7 mouse cellular contexts compared by ENCODE assay signal in genomic region chr1:22533146-22534096, GRCm38 (mm10).
DNase-seq lines count a peak whose midpoint lies in the region; ATAC-seq and TF ChIP-seq lines count a peak whose summit lies in the region.

No protein-coding gene starts in this region.

- WGBS in midbrain, postnatal 0 days = under 1% methylated on average over 101 of the region's 112 CpGs

- peak; percentile 31 for TF ChIP-seq CTCF in midbrain, postnatal 0 days (IDR thresholded peaks at IDR 0.05)

- ATAC-seq in midbrain, postnatal 0 days (ENCODE audit: low FRiP score) = peak; percentile 86

- H3K9me3 ChIP-seq in midbrain, postnatal 0 days (ENCODE audit: low read length) = no peaks in the 10 kb centered on the region

- no peaks in the 10 kb centered on the region for H3K27me3 ChIP-seq in midbrain, postnatal 0 days (ENCODE audit: insufficient read depth, low read length)

- intact Hi-C loops in left cerebral cortex, postnatal 36 days (cut with DNase I) = no loop called here

- H3K4me3 ChIP-seq in midbrain, postnatal 0 days (ENCODE audit: low read depth, low read length) = peak overlapping the region; percentile 77

- peak overlapping the region; percentile 70 for H3K9ac ChIP-seq in midbrain, postnatal 0 days (replicated peaks; ENCODE audit: low read length, poor library complexity, severe bottlenecking)

- peak overlapping the region; percentile 83 for H3K4me2 ChIP-seq in midbrain, postnatal 0 days (ENCODE audit: low read depth, low read length, poor library complexity, severe bottlenecking)

- peak; percentile 4 for DNase-seq in ovary, postnatal 14 days (ENCODE audit: low spot score)
- no peak for DNase-seq in ovary, postnatal 10 days (ENCODE audit: low spot score)
- peak; percentile 31 to 48 for DNase-seq in cerebellum, postnatal 4 days (ENCODE audit: low spot score in 2 of 2)
- DNase-seq in frontal cortex, postnatal 36 days (ENCODE audit: low spot score in 2 of 2) = peak; percentile 44 to 51
- peak; percentile 60 to 73 for DNase-seq in left cerebral cortex, postnatal 36 days (ENCODE audit: low spot score in 2 of 2)
- DNase-seq in midbrain, postnatal 0 days (ENCODE audit: low spot score) = peak; percentile 53
- no peak for DNase-seq in spleen, postnatal 36 days (ENCODE audit: low spot score in 2 of 2)

- H3K36me3 ChIP-seq in midbrain, postnatal 0 days (ENCODE audit: insufficient read depth, low read length) = no peaks in the 10 kb centered on the region

- H3K4me1 ChIP-seq in midbrain, postnatal 0 days (ENCODE audit: insufficient read depth, low read length) = no peaks in the 10 kb centered on the region

- H3K27ac ChIP-seq in midbrain, postnatal 0 days (ENCODE audit: low read depth, low read length) = peak overlapping the region; percentile 84

Comparison
In these comparisons a context has a peak if more than half of its experiments do, and no peak if none do; other contexts are left out.
1. DNase-seq: peak in ovary, postnatal 14 days (single experiment), cerebellum, postnatal 4 days (2 of 2), frontal cortex, postnatal 36 days (2 of 2), left cerebral cortex, postnatal 36 days (2 of 2) and midbrain, postnatal 0 days (single experiment); none in ovary, postnatal 10 days (single experiment) and spleen, postnatal 36 days (0 of 2).